Mouse (Mus musculus): ENCODE results near the gene Enpep.

Enpep gene

DNA sequence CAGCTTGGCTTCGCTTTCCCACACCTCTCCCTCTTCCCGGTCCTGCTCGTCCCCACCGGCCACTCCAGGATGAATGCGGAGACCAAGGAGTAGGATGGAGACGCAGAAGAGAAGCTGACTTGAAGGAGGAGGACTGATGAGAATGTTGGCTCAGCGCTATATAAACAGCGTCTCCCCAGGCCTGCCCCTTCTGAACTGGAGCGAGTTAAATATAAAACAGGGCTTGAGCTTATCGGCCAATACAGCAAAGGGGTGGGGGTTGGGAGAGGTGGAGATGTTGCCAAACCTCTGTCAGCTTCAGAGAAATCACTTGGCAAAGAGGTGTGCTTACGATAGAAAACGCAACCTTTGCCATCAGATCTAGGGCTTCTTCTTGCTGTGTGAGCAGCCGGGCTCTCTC is at the start of gene Enpep:
Gene Enpep (minus strand): TSS at position 135 of the 400 bp plus-strand sequence.
- DNase-seq: no peak

- DNase-seq: no peak
These were observed 46.6 kb upstream of the Enpep start for GRCm38 (mm10) chr3:129379109-129379508.

- DNase-seq: no peak
These were observed 42.6 kb upstream of the Enpep start for GRCm38 (mm10) chr3:129375087-129375486.

DNA sequence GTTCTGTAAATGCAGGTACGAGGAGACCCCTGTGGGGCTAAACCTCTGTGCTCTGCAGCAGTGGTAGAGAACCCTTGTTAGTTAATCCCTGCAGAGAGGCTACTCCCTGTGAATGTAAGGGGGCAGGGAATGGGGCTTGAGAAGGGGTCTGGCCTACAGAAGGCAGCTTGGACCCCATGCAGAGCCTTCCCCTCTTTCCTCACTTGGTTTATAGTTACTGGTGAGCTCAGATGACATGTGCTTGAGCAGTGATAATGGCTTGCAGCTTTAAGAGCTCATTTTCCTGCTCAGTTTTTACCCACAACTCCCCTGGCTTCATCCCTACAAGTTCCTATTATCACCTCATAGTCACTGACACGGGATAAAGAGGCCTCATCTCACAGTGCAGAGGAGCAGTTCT is 40.6 kb upstream of the Enpep start:
- DNase-seq: no peak

DNA sequence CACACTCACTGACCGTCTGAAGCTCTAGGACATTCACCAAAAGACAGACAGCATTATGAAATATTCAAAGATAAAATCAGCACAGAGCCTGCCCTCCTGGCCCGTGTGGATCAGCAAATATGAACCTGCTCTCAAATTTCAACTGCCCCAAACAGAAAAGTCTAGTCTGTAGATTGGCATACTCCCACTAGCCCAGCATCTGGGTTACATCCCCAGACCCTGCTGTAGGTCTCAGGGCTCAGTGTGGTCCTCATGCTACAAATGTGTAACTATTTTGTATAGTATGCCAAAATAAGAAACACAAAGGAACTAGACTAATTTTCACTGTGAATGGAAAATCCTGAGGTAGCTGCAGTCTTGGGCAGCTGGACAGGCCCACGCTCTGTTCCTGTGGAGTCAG is 37.0 kb upstream of the Enpep start:
- no peak for DNase-seq

DNA sequence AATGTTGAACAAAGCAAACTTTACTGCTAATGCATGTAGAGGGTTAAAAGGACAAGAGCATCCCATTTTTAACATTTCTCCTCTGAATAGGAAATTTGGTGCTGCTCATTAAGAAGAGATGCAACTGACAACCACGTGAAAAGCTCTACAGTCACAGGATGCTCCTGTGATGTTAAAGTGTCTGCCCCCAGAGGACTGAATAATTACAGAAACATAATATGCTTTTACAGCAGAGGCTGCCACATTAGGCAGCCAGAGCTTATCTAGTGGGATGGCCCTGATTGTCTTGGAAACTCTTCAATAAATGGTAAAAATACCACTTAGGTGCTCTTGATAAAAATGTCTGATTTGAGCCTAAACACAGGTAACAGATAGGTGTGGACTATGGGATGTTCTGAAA is 33.4 kb upstream of the Enpep start:
- no peak for DNase-seq

DNA sequence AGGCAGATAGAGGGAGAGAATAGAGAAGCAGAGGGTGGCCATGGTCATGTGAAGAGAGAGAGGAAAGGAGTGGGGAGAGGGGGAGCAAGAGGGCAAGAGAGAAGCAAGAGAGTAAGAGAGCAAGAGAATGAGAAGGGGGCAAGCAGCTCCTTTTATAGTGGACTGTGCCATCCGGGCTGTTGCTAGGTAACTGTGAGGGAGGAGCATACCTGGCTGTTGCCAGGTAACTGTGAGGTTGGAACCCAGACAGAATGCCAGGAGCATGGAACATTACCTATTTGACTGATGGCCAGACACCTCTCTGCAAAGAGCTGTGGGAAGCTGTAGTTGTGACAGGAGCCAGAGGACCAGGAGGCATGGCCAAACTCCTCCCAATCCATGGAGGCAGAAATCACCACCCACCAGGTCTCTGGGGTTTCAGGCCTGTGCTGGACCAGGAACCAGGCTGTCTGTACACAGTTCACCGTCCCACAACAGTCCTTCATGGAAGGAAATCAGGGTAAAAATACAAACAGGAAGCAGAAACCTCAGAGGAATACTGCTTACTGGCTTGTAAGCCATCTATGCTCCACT is 32.4 kb upstream of the Enpep start:
- no peak for DNase-seq

DNA sequence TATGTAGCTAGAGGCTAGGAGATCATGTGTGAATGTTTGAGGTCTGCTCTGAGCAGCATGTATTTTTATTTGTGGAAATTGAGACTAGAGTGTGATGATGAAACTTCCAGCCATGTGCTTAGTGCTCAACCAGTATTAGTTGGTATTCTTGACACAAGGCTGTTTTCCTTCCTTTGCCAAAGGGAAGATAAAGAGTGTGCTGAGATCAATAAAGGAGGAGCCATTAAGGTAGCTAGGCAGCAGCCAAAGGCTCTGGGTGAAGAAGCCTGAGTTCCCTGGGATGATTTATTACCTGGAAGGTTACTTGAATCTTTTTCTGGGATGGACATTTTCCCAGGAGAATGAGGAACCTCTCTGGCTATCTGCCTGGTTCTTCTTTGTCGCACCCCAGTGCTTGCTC is 30.9 kb upstream of the Enpep start:
- no peak for DNase-seq

DNA sequence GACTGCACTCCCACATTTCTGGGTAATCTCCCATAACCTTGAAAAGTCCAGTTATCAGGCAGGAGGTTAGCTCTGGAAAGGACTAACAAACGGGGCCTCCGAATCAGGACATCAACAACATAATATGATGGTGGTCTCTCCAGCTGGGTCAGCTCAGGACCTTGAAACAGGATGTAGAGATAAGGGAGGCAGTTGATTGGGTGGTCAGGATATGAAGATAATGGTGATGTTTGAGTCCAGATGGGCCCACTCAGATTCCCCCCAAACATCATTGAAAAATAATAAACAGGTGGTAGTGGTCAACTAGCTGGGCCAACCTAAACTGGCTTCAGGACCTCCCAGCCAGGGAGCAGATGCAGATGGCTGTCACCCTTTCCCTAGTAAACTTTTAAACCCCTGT is 25.6 kb upstream of the Enpep start:
- DNase-seq: no peak

GRCm38 (mm10) chr3:129353901-129354300 is 21.4 kb upstream of the Enpep start:
- DNase-seq: no peak

DNA sequence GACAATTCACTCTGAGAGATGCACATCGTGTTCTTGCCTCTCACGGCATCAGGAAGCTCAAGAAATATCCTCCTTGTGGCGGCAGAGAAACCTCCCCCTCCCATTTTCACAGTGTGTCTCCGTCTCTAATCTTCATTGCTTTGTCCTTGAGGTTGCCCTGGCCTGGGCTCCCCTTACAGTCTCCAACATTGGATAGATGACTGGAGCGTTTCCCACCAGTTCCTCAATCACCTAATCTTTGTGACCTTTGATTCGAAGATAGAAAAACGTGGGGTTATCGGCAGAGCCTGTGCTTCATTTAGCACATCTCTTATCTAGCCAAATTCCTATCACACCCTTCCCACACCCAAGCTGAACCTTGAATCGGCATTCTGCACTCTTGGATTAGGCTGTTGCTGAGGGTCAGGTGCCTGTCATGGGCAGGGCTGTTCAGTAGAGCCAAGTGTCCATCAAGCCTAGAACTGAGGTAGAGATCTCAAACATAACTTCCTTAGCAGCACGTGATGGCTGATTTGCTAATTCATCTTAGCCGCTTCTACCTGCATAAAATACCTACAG is 18.9 kb upstream of the Enpep start:
- DNase-seq: no peak

GRCm38 (mm10) chr3:129347277-129347676 is 14.8 kb upstream of the Enpep start:
- no peak for DNase-seq

DNA sequence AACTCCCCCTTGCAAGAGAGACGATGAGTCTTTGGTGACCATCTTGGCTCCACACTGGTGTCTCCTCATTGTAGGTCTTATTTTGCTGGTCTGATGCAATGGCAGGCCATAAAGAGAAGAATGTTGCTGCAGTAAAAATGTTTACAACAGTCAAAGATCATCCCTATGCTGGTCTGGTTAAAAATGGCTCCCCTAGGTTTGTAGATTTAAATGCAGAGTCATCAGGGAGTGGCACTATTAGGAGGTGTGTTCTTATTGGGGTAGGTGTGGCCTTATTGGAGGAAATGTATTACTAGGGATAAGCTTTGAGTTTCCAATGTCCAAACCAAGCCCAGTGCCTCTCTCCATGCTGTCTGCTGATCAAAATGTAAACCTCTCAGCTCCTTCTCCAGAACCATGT is 10.2 kb upstream of the Enpep start:
- no peak for DNase-seq

DNA sequence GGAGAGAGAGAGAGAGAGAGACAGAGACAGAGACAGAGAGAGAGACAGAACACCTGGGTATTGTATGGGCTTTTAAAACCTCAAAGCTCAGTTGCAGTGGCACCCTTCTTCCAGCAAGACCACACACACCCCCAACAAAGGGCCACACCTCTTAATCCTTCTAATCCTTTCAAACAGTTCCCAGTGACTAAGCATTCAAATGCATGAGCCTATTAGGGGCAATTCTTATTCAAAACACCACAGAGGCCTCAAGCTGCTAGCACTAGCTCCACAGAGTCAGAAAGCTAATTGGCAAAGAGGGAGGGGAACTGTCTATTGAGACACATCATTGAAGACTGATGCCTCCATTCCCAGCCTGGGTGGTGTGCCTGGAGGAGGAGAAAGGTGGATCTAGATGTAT is 8.5 kb upstream of the Enpep start:
- no peak for DNase-seq

- peak; percentile 20 for DNase-seq
These were observed 6.0 kb upstream of the Enpep start for GRCm38 (mm10) chr3:129338296-129339091.

- DNase-seq: no peak
These were observed 378 bp downstream of the Enpep start for GRCm38 (mm10) chr3:129332142-129332541.

- no peak for DNase-seq
These were observed 1.1 kb downstream of the Enpep start for GRCm38 (mm10) chr3:129331427-129331826.

- no peak for DNase-seq
These were observed 4.5 kb downstream of the Enpep start for GRCm38 (mm10) chr3:129328056-129328455.

- DNase-seq: no peak
These were observed 10.9 kb downstream of the Enpep start for GRCm38 (mm10) chr3:129321585-129321984.

DNA sequence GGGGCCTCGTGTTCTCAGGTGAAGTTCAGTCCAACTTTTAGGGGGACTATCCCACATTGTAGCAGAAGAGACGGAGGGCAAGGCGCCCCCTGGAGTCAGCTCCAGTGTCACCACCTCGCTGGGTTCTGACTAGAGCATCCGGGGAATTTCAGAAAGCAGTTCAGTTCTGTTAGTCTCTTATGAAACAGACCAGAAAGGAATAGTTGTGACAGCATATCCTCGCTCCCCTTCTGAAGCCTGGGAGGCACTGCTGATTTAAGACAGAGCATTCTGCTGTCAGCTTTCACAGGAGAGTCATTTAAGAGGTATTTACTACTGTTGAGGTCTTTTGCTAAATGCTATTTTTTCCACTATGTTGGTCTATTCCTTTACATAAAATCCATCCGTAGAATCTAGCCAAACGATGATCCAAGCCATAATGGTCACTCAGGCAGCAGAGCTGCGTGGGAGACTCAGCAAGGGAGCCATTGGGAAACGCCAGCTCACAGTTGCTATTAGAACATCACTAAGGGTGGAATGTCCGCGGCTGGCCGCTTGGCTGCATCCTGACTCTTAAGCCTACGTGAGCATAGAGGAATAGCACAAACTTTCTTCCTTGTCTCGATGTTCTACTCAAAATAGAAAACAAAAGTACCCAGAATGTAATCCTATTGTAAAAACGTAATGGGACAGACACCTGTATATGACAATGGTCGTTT is 15.3 kb downstream of the Enpep start:
- DNase-seq: peak; percentile 37

- DNase-seq: no peak
These were observed 18.7 kb downstream of the Enpep start for GRCm38 (mm10) chr3:129313671-129314415.

- no peak for DNase-seq
These were observed 19.3 kb downstream of the Enpep start for GRCm38 (mm10) chr3:129313221-129313620.

DNA sequence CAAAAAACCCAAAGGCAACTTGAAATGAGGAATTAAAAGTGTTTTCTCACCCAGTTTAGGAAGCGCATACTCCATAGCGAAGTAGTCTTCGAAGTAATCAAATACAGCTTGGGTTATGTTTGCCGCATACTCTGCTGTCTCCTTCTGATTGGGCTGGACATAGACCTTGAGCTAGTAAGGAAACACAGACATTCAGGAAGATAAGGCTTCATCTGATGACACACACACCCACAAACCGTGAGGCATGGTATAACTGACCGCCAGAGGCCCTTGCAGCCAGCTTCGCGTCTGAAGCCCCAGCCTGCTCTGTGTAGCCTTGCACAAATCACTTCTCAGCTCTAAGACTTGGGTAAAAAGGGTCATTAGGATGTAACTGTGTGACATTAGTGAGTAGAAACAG is 20.0 kb downstream of the Enpep start:
- DNase-seq: no peak
